Mouse (Mus musculus) megakaryocyte, embryonic 14.5 days (primary cell): ENCODE measurements around the gene Rab13. TPM values are rescaled to one million over a fixed set of nuclear protein-coding genes. Genes with fewer than 3 reads are reported as not detected.

Experiments used
- H3K27me3 ChIP-seq: replicated peaks from 2 replicates; pipeline ENCODE3; 2012; ENCODE audit warnings: inconsistent platforms
- H3K36me3 ChIP-seq: replicated peaks from 2 replicates; pipeline ENCODE3; 2012; ENCODE audit warnings: low read length, inconsistent platforms, mixed read lengths
- H3K4me1 ChIP-seq: 2 replicates; pipeline ENCODE4 v1.6.1; 2012; ENCODE audit warnings: inconsistent platforms
- H3K4me3 ChIP-seq: replicated peaks from 2 replicates; pipeline ENCODE3; 2012; ENCODE audit warnings: moderate library complexity, mild to moderate bottlenecking, inconsistent platforms
- H3K9me3 ChIP-seq: 2 replicates; pipeline ENCODE4 v1.6.1; 2012; ENCODE audit warnings: inconsistent platforms
- FLI1 ChIP-seq: IDR thresholded peaks from 2 replicates; pipeline ENCODE4 v1.6.1; 2012; ENCODE audit warnings: low read length, inconsistent platforms, mixed read lengths
- GATA1 ChIP-seq: IDR thresholded peaks from 3 replicates; pipeline ENCODE4 v1.6.1; 2012; ENCODE audit warnings: mixed read lengths, low read length, inconsistent platforms, borderline replicate concordance
- polyA plus RNA-seq: library from polyadenylated mRNA; stranded (reverse); fragments of >175 nt; gene quantifications from 2 replicates; pipeline ENCODE4 v1.2.3, GENCODE M21; 2012; ENCODE audit warnings: low replicate concordance; ENCODE audit not compliant: insufficient read depth

Rab13 gene
- polyA plus RNA-seq, 1 experiment = 45.9 TPM

- peak overlapping the region; percentile 56 for H3K4me3 ChIP-seq
- no peaks in the 10 kb centered on the region for H3K9me3 ChIP-seq
- H3K4me1 ChIP-seq = peaks cover 40% of the 10 kb centered on the region
- no peaks in the 10 kb centered on the region for H3K27me3 ChIP-seq
- TF ChIP-seq FLI1 = no peak
- H3K36me3 ChIP-seq = peaks cover 62% of the 10 kb centered on the region
Observed at GRCm38 (mm10) chr3:90255784-90256353, 42.4 kb downstream of the Rab13 start.

- Histone ChIP-seq H3K4me1 (peaks cover 33% of the 10 kb centered on the region), H3K9me3 (no peaks in the 10 kb centered on the region), H3K27me3 (no peaks in the 10 kb centered on the region), H3K4me3 (no peak overlapping the region), H3K36me3 (peaks cover 62% of the 10 kb centered on the region)
- TF ChIP-seq FLI1 (no peak), GATA1 (no peak)
Observed at GRCm38 (mm10) chr3:90256731-90257530, 43.4 kb downstream of the Rab13 start.

DNA sequence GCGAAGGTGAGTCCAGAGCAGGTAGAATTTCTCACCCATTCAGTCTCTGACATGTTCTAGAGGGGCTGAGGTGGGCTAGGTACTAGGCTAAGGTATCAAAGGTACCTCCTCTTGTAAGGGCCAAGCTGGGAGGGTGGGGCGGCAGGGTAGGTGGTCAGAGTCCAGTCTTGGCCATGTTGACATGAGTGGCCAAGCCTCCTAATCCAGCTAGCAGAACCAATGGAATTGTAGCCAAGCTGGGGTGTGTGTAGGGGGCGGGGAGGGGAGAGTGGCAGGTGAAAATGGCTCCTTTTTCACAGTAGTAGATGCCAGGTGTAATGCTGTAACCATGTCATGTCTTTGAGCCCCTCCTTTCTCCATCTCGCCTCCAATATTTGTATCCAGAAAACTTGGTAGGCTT lies 45.0 kb downstream of the Rab13 start:
- Histone ChIP-seq H3K36me3 (peaks cover 78% of the 10 kb centered on the region), H3K9me3 (no peaks in the 10 kb centered on the region), H3K4me1 (peaks cover 44% of the 10 kb centered on the region), H3K27me3 (no peaks in the 10 kb centered on the region), H3K4me3 (no peak overlapping the region)
- TF ChIP-seq FLI1 (no peak), GATA1 (no peak)

GRCm38 (mm10) chr3:90263121-90263771 lies 49.8 kb downstream of the Rab13 start:
- no peaks in the 10 kb centered on the region for H3K27me3 ChIP-seq
- H3K36me3 ChIP-seq = peaks cover 76% of the 10 kb centered on the region
- TF ChIP-seq FLI1 (no peak), GATA1 (no peak)
- H3K9me3 ChIP-seq = no peaks in the 10 kb centered on the region
- H3K4me1 ChIP-seq = peaks cover 52% of the 10 kb centered on the region
- H3K4me3 ChIP-seq = peak overlapping the region; percentile 16

GRCm38 (mm10) chr3:90264687-90265033 lies 51.2 kb downstream of the Rab13 start:
- Histone ChIP-seq H3K9me3 (no peaks in the 10 kb centered on the region), H3K4me3 (peak overlapping the region; percentile 95), H3K4me1 (peaks cover 64% of the 10 kb centered on the region), H3K36me3 (peaks cover 76% of the 10 kb centered on the region), H3K27me3 (no peaks in the 10 kb centered on the region)
- TF ChIP-seq FLI1 = no peak
- no peak for TF ChIP-seq GATA1

- Histone ChIP-seq H3K27me3 (no peaks in the 10 kb centered on the region), H3K9me3 (no peaks in the 10 kb centered on the region), H3K4me1 (peaks cover 68% of the 10 kb centered on the region), H3K4me3 (peak within 1 kb of the TSS; percentile 95), H3K36me3 (peaks cover 76% of the 10 kb centered on the region)
- TF ChIP-seq FLI1 (no peak), GATA1 (no peak)
Observed at GRCm38 (mm10) chr3:90265034-90265931, 51.8 kb downstream of the Rab13 start, which contains the start of gene Dennd4b. Gene Dennd4b (plus strand): TSS chr3:90265185.

- Histone ChIP-seq H3K9me3 (no peaks in the 10 kb centered on the region), H3K4me1 (peaks cover 67% of the 10 kb centered on the region), H3K36me3 (peaks cover 76% of the 10 kb centered on the region), H3K4me3 (peak overlapping the region; percentile 95), H3K27me3 (no peaks in the 10 kb centered on the region)
- TF ChIP-seq GATA1 = no peak
- TF ChIP-seq FLI1 = no peak
Observed at GRCm38 (mm10) chr3:90265932-90266741, 52.6 kb downstream of the Rab13 start.

- Histone ChIP-seq H3K4me1 (peaks cover 73% of the 10 kb centered on the region), H3K4me3 (peak overlapping the region; percentile 95), H3K27me3 (no peaks in the 10 kb centered on the region), H3K36me3 (peaks cover 76% of the 10 kb centered on the region), H3K9me3 (no peaks in the 10 kb centered on the region)
- TF ChIP-seq FLI1 (no peak), GATA1 (no peak)
Observed at GRCm38 (mm10) chr3:90266901-90267775, 53.6 kb downstream of the Rab13 start.
